Mouse (Mus musculus) frontal cortex, postnatal 14 days (tissue): ENCODE data around the gene I830077J02Rik.

ENCODE experiments used
- DNase-seq, 2 experiments: peaks; one replicate each; pipeline ENCODE4 v3.0.0; 2022; ENCODE audit warnings: low spot score in 2 of 2

Gene I830077J02Rik

DNA sequence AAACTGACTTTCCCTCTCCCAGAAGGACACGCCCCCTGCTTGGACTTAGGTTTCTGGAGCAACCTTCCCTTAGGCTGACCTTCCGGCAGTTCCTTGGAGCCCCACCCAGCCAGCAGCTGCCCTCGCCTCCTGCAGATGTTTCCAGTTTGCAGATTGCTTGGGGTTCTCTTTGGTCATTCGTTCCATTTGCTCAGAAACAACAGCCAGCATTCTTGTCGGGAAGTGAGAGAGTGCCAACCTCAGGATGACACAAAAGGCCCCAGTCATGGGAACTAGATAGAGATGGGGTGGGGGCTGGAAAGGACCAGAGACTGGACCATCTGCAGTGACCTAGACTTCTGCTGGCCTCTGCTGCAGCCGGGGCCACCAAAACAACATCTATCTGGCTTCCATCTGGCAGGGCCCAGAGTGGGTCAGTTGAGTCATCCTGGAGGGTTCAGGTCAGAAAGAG lies 38.5 kb downstream of the I830077J02Rik start:
- no peak for DNase-seq

DNA sequence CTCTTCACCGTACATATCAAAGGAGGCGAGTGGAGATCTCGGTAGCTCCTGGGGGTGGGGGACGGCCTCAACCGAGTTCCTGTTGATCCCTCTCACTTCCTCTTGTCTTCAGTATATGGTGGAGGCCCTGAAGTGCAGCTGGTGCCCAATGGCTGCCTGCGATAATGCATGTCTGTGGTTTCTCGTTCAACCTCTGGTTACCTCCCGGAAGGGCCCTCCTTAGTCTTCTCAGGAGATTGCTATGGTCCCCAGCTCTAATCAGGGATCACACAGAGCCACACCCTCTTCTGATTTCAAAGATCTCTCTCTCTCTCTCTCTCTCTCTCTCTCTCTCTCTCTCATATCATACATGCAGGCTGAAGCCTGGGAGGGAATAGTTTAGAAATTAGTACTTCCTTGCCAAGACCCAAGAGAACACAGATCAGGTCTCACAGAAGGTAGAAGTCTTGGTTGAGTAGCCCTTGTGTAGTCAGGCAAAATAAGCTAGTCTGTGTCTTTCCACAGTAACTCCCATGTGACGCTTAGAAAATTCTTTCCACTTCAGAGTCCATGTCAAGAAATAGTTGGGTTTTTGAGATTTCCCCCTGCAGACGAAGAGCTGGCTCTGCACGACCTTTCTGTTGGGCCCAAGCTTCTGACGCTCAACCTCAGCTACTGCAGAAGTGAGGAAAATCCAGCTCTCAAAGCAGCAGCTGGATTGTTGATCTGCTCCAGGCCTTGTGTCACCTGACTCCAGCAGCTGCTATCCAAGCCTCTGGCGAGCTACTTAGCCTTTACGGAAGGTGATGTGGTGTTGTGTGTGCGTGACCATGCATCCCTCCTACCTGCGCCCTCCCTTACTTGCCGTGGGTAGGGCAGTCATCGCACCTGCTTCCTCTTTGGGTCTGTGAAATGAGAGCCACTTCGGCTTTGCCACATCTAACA lies 39.6 kb downstream of the I830077J02Rik start:
- no peak for DNase-seq

DNA sequence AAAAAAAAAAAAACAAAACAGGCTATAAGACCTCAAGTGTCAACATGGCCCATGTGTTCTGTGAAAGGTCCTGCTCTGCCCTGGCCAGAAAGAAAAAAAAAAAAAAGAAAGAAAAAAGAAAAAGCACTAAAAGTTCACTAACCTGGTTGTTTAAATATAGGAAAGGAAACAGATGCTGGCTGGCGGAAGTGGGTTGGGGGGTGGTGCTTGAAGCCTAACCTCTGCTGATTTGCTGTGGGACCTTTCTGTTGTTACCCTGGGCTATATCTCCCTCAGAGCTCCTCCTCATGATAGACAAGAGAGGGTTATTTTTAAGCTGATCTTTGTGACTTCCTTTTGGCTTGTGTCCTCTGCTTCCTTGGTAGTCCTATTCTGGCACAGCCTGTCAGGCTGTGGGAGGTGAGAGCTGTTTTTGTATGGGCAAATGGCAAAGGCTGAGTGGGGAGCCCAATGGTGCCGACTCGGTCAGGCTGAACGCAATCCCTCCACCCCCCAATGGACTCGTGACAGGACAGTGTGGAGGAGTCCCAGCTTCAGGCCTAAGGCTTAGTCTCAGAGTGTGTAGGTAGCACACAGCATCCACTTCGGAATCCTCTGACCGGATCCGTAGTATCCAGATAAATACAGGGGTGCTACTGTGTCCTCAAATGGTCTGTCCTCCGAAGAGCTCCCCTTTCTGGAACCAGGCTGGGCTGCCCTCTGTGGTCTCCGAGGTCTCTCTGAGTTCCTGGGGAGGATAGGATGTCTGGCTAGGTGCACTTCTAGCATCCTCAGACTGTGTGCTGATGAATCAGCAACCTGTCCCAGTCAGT lies 40.5 kb downstream of the I830077J02Rik start:
- no peak for DNase-seq

DNA sequence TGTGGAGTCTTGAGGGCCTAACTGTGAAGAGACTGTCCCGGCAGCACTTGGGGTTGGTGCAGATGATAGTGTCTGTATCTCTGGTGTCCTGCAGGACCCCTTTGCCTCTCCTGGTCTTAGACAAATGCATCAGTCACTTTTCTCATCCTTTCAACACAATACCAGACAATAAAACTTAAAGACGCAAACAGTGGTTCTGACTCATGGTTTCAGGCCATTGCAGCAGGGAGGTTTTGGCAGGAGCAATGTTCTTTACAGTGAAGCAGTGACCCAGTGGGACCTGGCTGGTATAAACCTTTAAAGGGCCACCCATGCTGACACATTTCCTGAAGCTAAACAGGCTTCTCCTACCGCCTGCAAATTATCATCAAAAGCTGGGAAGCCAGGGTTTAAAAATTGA lies 41.3 kb downstream of the I830077J02Rik start:
- DNase-seq, result no peak

- no peak for DNase-seq
Observed at GRCm38 (mm10) chr3:105890220-105890619, 42.2 kb downstream of the I830077J02Rik start.

DNA sequence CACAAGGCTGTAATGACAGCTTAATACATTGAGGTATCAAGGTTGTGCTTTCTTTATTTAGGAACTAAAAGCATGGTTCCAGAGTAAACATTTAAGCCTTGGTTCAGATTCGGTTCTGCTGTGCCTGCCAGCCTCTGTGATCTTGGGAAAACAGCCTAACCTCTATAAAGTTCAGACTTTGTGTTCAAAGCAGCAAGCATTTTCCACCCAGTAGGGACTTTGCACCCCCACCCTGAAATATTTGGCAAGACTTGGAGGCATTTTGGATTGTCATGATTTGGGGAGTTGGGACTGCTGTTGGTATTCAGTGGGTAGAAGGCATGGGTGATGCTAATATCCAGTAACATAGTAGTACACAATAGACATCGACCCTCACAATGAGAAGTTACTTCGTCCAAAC lies 43.5 kb downstream of the I830077J02Rik start:
- DNase-seq, result no peak

DNA sequence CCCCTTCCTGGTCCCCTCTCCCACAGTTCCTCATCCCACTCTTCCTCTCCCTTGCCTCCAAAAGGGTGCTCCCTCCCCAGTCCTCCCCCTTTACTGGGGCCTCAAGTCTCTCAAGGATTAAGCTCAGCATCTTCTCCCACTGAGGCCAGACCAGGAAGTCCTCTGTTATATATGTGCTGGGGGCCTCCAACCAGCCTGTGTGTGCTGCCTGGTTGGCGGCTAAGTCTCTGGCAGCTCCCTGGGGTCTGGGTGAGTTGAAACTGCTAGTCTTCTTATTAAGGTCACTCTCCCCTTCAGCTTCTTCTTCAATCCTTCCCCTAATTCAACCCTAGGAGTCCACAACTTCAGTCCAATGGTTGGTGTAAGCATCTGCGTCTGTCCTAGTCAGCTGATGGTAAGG lies 49.4 kb downstream of the I830077J02Rik start:
- DNase-seq, result no peak

DNA sequence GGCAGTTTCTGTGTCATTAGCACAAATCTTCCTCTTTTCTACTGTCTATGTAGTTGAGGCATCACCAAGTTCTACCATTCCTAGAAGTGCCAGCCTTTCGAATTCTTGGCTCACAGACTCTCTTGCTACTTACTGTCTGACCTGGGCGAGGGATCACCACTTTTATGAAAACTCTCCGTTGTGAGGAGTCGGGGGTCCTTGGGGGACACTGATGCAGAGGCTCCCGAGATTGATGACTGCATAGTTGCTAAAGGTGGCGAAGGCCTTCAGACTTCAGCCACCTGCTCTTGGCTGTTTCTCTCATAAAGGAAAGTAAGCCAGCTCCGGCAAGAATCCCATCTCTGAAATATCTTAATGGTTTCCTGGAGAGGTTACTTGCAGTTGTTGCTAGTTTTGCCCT lies 50.4 kb downstream of the I830077J02Rik start:
- no peak for DNase-seq

DNA sequence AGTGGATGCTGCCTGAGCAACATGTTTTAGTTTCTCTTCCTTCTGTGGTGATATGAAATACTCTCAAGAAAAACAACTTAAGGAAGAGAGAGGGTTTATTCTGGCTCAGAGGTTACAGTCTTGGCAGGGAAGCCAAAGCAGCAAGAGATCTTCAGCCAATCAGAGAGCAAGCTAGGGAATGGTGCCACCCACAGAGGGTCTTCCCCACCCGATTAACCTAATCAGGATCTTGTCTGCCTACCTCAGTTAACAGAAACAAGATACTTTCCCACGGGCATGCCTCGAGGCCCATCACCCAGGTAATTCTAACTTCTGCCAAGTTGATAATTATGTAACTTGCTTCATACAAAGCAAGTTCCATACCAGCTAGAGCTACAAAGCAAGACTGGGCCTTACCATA lies 52.0 kb downstream of the I830077J02Rik start:
- DNase-seq, result no peak

DNA sequence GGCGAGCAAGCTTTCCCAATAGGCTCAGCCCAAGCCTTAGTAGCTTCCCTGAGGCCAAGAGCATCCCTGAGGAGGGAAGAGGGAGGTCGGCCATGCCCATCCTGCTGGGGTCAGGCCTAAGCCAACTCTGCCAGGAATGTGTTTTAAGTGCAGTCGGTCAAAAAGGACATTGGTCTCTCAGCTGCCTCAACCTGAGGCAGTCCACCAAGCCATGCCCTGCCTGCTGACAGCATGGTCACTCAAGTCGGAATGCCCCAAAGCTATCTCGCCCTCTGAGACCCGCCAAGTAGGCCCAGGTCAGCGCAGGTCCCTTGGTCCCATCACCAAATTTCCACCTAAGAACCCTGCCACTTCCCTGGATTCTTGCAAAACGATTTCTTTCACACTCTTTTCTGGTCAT lies 53.7 kb downstream of the I830077J02Rik start:
- no peak for DNase-seq

DNA sequence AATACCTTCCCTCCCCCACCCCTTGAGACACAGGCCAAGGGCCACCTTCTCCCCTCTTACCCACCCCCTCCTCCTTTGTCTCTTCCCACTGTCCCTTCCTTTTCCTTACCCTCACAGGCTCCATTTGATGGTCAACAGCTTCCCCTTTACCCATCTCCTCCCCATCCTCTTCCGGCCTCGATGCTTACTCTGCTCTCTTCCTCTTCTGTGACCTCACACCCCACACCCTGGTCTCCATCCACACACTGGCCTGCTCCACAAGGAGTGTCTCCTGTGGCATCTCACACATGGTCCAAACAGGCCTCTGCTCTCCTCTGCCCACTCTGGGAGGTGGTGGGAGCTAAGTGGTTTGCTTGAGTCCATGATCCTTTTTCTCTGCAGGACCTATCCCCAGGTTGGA lies 54.5 kb downstream of the I830077J02Rik start:
- no peak for DNase-seq

DNA sequence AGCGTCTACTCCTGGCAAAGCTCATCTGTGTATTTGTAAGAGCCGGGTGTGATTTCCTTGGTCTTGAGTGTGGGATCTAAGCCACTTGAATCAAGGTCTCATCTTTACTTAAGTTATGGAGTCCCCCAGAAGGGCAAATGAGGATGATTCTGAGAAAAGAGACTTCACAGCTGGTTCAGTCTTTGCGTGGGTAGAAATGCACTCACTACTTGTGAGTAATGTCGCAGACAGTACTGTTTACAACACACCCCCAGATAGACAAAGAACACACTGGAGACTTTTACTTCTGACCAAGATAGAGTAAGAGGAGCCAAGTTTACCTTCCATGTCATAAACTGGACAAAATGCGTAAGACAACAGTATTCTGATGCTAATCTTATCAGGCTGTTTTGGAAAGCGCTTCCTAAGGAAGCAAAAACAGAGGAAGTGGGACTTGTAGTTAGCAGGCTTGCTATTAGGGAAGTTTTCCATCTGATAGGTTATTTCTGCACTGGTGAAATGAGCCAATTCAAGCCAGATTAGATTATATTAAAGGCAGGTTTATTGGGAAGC lies 55.1 kb downstream of the I830077J02Rik start:
- DNase-seq, result no peak

DNA sequence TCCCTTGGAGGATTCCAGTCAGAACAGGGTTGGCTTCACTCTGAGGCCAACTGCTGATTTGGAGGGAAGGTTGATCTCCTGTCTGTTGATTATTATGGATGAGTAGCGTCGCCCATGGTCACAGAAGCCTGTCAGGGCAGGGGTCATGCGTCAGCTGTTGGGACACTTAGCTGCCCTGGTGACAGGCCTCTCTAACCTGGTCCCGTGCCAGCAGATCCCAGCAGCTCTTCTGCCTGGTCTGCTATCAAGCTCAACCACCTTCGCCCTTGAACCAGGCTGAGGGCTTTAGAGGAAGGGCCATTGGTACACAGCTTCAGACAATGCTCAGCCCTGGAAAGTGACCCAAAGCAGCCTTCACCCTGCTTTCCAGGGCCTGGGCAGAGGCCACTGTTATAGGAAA lies 56.4 kb downstream of the I830077J02Rik start:
- no peak for DNase-seq
